Mouse (Mus musculus) erythroblast, adult 5-6 weeks (primary cell): ENCODE measurements at regions not wholly inside any gene's neighbourhood (a gene's known extent, or its start where the extent isn't known, plus 50 kb on each side); places are given as distances from the start of the nearest gene placed in this dataset.

Experiments
- ATAC-seq: replicated peaks from 2 replicates; pipeline ENCODE4 v1.8.0; 2016; ENCODE audit warnings: moderate number of reproducible peaks, mild to moderate bottlenecking, moderate TSS enrichment, inconsistent platforms; ENCODE audit not compliant: poor library complexity, low FRiP score, severe bottlenecking

GRCm38 (mm10) chr7:118042914-118043313 lies 73.1 kb downstream of the Rps15a start:
- no peak for ATAC-seq

GRCm38 (mm10) chr7:118039862-118040261 lies 76.1 kb downstream of the Rps15a start:
- ATAC-seq, result no peak

GRCm38 (mm10) chr7:118037062-118037461 lies 78.9 kb downstream of the Rps15a start:
- no peak for ATAC-seq

DNA sequence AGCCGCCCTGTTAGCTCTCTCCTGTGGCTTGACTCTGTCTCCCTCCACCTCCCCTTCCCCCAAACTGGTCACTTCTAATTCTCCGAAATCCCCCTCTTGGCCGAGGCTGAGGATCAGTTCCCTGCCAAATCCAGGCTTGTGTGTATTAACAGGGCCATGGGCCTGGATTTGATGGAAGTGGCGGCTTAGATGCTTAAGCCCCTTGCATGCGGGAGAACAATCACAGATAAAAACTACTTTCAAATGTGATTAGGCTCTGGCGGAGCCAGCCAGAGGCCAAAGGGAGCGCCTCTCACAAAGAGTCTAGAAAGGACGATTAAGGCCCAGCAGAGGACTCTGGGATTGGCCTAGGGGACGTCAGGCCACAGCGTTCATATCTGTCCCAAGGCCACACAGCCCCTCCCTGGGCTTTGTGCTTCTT lies 89.9 kb downstream of the Rps15a start:
- ATAC-seq, result no peak

DNA sequence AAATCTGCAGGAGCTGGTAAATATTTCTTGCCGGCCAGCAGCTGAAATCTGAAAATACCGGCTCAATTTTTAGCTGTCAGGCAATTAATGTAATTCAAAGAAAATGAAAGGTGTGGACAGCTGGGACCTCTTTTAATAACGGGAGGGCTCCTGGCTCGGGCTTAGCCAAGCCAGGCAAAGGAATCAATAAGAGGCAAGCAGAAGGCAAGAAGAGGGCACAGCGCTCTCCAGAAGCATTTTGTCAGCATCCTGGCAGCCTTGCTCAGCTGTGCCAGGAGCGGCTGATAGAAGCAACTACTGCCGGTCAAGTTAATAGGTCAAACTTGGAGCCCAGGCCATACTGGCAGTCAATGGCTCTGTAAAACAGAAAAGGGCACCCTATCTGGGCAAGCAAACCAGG lies 111.4 kb downstream of the Rps15a start:
- ATAC-seq, result no peak

DNA sequence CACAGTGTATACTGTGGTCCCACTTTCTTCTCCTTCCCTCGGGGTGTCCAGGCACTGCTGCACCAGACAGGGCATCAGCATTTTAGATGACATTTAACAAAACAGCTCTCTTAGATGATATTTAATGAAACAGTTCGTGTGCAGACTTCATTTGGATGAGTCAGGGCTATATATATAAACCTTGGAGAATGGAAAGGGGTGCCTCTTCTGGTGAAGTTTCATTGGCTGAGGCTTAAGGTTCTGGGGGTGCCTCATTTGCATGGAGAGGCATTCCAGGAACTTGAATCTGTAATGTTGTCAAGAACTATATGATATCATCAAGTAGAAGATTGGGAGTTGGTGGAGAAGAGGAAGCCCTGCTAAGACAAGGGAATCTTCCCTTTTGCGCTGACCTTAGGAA lies 114.1 kb downstream of the Rps15a start:
- ATAC-seq, result no peak

GRCm38 (mm10) chr7:118001121-118001520 lies 114.9 kb downstream of the Rps15a start:
- ATAC-seq, result no peak

DNA sequence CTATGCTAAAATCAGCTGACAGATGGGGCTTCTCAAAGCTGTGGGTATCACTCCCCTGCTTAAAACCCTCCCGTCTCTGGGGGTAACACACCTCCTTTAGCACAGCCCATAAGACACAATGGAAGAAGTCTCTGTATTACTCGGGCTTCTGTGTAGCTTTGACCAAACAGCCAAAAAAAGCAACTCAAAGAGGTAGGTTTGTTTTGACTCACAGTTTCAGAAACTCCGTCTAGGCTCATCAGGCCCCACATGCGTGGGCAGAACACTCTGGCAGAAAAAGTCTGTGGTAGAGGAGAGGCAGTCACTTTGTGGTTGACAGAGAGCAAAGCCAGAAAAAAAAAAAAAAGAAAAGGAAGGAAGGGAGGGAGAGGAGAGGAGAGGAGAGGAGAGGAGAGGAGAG lies 133.8 kb downstream of the Rps15a start:
- no peak for ATAC-seq

DNA sequence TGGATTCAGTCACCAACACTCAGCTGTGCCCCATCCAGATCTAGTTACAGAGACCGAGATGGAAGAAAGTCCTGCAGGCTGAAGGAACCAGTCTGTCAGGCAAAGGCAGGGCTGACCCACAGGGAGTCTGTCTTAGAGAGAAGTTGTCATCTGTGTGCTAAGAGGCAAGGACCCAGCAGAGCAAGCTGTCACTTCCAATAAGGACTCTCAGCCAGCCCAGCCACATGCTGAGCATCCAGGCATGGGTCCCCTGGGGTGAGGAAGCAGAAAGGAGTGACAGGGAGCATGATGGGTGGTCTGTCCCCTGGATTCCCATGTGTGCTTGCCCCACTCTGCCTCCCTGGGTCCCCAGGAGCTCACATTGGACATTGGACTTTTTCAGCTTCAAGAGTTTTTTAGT lies 144.8 kb downstream of the Rps15a start:
- ATAC-seq, result no peak

- no peak for ATAC-seq
These were observed 172.6 kb downstream of the Rps15a start for GRCm38 (mm10) chr7:117943435-117943834.

- ATAC-seq, result no peak
These were observed 176.4 kb downstream of the Rps15a start for GRCm38 (mm10) chr7:117939618-117940017.

DNA sequence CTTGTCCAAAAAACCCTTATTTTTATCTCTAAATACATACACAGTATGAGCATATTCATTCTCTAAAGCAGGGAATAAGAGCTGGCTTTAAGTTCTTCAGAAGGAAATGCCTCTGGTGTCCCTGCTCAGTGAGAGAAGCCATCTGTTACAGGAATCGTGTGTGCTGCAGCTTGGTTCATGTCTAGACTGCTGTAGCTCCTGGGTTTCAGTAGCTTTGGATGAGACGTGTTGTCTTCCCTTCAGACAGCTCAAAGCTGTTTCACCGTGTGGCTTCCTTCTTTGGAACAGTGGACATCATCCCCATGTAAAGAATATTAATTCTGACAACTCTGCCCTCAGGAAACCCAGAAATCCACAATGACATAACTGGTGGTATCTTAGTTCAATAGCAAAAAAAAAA lies 181.1 kb downstream of the Rps15a start:
- no peak for ATAC-seq

- ATAC-seq, result no peak
These were observed 184.6 kb downstream of the Rps15a start for GRCm38 (mm10) chr7:117931234-117931895.

- no peak for ATAC-seq
These were observed 185.6 kb downstream of the Rps15a start for GRCm38 (mm10) chr7:117930392-117930791.

GRCm38 (mm10) chr7:117926396-117926795 lies 189.6 kb downstream of the Rps15a start:
- ATAC-seq, result no peak

DNA sequence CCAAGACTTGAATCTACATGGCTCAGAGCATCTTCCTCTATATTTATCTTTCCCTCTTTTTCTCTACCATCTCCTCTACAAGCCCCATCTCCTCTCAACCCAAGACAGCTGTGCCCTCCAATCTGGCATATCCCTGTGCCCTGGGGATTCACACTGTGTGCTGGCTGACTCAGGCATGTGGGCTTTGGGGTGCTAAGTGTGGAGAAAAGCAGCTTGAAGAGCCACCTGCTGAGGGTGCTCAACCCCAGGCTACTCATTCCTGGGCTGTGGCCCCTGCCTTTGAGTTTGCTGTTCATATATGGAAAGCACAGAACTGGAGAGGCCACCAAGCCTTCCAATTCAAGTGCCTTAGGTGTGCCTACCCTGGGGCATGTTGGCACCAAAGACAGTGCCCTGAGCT lies 193.7 kb downstream of the Rps15a start:
- no peak for ATAC-seq

- no peak for ATAC-seq
These were observed 197.6 kb downstream of the Rps15a start for GRCm38 (mm10) chr7:117918206-117918995.

GRCm38 (mm10) chr7:117916915-117917314 lies 199.1 kb downstream of the Rps15a start:
- no peak for ATAC-seq

- no peak for ATAC-seq
These were observed 203.5 kb downstream of the Rps15a start for GRCm38 (mm10) chr7:117912453-117912852.

- ATAC-seq, result no peak
These were observed 204.9 kb downstream of the Rps15a start for GRCm38 (mm10) chr7:117911062-117911461.

- ATAC-seq, result no peak
These were observed 219.5 kb downstream of the Rps15a start for GRCm38 (mm10) chr7:117896528-117896927.
